Mouse (Mus musculus) stomach, postnatal 0 days (tissue): ENCODE data around the gene Evi2b. TPM values are rescaled to one million over a fixed set of nuclear protein-coding genes. Genes with fewer than 3 reads are reported as not detected.
A peak's percentile ranks its signal among the peaks of the same experiment; 100 is the strongest.

Experiments used
- ATAC-seq: fragments of 200-750 bp; cut with Nextera tagmentation; 2 replicates; pipeline ENCODE4 v1.8.0; 2017; ENCODE audit not compliant: low FRiP score, low TSS enrichment
- DNase-seq: peaks from one replicate; pipeline ENCODE4 v3.0.0-alpha.2; 2016; ENCODE audit warnings: low spot score
- H3K27ac ChIP-seq: fragments of 300-500 bp; sonication (generic); replicated peaks from 2 replicates; pipeline ENCODE4 v1.5.1; 2014; ENCODE audit warnings: mild to moderate bottlenecking, control low read depth
- H3K27me3 ChIP-seq: fragments of 300-500 bp; sonication (generic); 2 replicates; pipeline ENCODE4 v1.6.1; 2014; ENCODE audit warnings: low read length; ENCODE audit not compliant: control insufficient read depth, insufficient read depth
- H3K36me3 ChIP-seq: fragments of 300-500 bp; sonication (generic); 2 replicates; pipeline ENCODE4 v1.6.1; 2014; ENCODE audit warnings: low read length, mixed read lengths; ENCODE audit not compliant: control insufficient read depth, insufficient read depth
- H3K4me1 ChIP-seq: fragments of 300-500 bp; sonication (generic); replicated peaks from 2 replicates; pipeline ENCODE4 v1.6.1; 2014; ENCODE audit warnings: antibody characterized with exemption; ENCODE audit not compliant: control insufficient read depth, insufficient read depth
- H3K4me2 ChIP-seq: fragments of 300-500 bp; sonication (generic); replicated peaks from 2 replicates; pipeline ENCODE4 v1.6.1; 2014; ENCODE audit warnings: low read depth, mild to moderate bottlenecking, control low read depth, moderate library complexity
- H3K4me3 ChIP-seq: fragments of 300-500 bp; sonication (generic); 2 replicates; pipeline ENCODE4 v1.5.1; 2014; ENCODE audit warnings: low read depth, low read length, control low read depth
- H3K9ac ChIP-seq: fragments of 300-500 bp; sonication (generic); 2 replicates; pipeline ENCODE4 v1.6.1; 2014; ENCODE audit warnings: mild to moderate bottlenecking, low read length, control low read depth, mixed read lengths
- H3K9me3 ChIP-seq: fragments of 300-500 bp; sonication (generic); 2 replicates; pipeline ENCODE4 v1.6.1; 2016; ENCODE audit warnings: low read length; ENCODE audit not compliant: control insufficient read depth
- CTCF ChIP-seq: IDR thresholded peaks from 2 replicates; pipeline ENCODE4 v1.5.1; 2016; ENCODE audit warnings: antibody characterized with exemption, low read depth, mild to moderate bottlenecking, moderate library complexity
- EP300 ChIP-seq: optimal IDR thresholded peaks from 2 replicates; pipeline ENCODE3; 2016; ENCODE audit warnings: antibody characterized with exemption
- WGBS: fragments of 180-500 bp; shearing (Covaris S2); extraction: QIAGEN DNeasy Blood & Tissue Kit; methylation state at CpG from one replicate; pipeline ENCODE4 v1.1.7; 2014; 5-methylcytosine and 5-hydroxymethylcytosine counted together
- polyA plus RNA-seq: library from polyadenylated mRNA; unstranded; fragments of >200 nt; fragmentation: Nextera tagmentation; extraction: Ambion mirVana; gene quantifications from 2 replicates; pipeline ENCODE4 v1.2.1, GENCODE M21; 2015

Evi2b gene
- 0.27 and 0.53 TPM in 2 replicates for polyA plus RNA-seq

- DNase-seq (no peak), ATAC-seq (no peak)
- Histone ChIP-seq H3K9ac (no peak within 1 kb of the TSS), H3K9me3 (no peaks in the 10 kb centered on the region), H3K4me3 (no peak within 1 kb of the TSS), H3K36me3 (no peaks in the 10 kb centered on the region; the same call in 1 of the 2 replicates), H3K27me3 (no peaks in the 10 kb centered on the region), H3K4me1 (no peaks in the 10 kb centered on the region), H3K27ac (no peak within 1 kb of the TSS), H3K4me2 (no peak within 1 kb of the TSS)
- no peak for TF ChIP-seq EP300
- no peak for TF ChIP-seq CTCF
- 70% methylated on average over 10 of the region's 10 CpGs for WGBS
Measured at GRCm38 (mm10) chr11:79523560-79524309, at the start of gene Evi2b. Gene Evi2b (minus strand): TSS chr11:79523762.

GRCm38 (mm10) chr11:79570319-79570718 is 46.8 kb upstream of the Evi2b start:
- H3K27me3 ChIP-seq, result no peaks in the 10 kb centered on the region
- WGBS, result 94% methylated on average over 2 of the region's 2 CpGs
- no peak for ATAC-seq
- no peak for TF ChIP-seq CTCF
- H3K9me3 ChIP-seq, result no peaks in the 10 kb centered on the region
- H3K4me1 ChIP-seq, result no peaks in the 10 kb centered on the region
- no peak overlapping the region for H3K27ac ChIP-seq
- no peak overlapping the region for H3K9ac ChIP-seq
- H3K4me2 ChIP-seq, result no peak overlapping the region
- peaks cover 3% of the 10 kb centered on the region; the same call in 1 of the 2 replicates for H3K36me3 ChIP-seq
- H3K4me3 ChIP-seq, result no peak overlapping the region
- DNase-seq, result no peak

- Histone ChIP-seq H3K4me3 (no peak overlapping the region), H3K4me2 (no peak overlapping the region), H3K27ac (no peak overlapping the region), H3K27me3 (no peaks in the 10 kb centered on the region), H3K9ac (no peak overlapping the region), H3K9me3 (no peaks in the 10 kb centered on the region), H3K36me3 (peaks cover 6% of the 10 kb centered on the region; the same call in 1 of the 2 replicates), H3K4me1 (no peaks in the 10 kb centered on the region)
- ATAC-seq (peak; percentile 56; the same call in 1 of the 2 replicates), DNase-seq (peak; percentile 11)
- TF ChIP-seq EP300, result no peak
- WGBS, result 69% methylated on average over 11 of the region's 11 CpGs
Measured at GRCm38 (mm10) chr11:79568197-79568911, 44.8 kb upstream of the Evi2b start.

- ATAC-seq, result no peak
- 51% methylated on average over 1 of the region's 1 CpGs for WGBS
- Histone ChIP-seq H3K4me2 (no peak overlapping the region), H3K36me3 (peaks cover 9% of the 10 kb centered on the region; the same call in 1 of the 2 replicates), H3K4me3 (no peak overlapping the region), H3K9ac (no peak overlapping the region), H3K27me3 (no peaks in the 10 kb centered on the region), H3K4me1 (no peaks in the 10 kb centered on the region), H3K27ac (no peak overlapping the region), H3K9me3 (no peaks in the 10 kb centered on the region)
- TF ChIP-seq EP300 (no peak), CTCF (peak; percentile 24; the same call in 1 of the 2 replicates)
- DNase-seq, result no peak
Measured at GRCm38 (mm10) chr11:79566947-79567346, 43.4 kb upstream of the Evi2b start.

GRCm38 (mm10) chr11:79563493-79563892 is 39.9 kb upstream of the Evi2b start:
- Histone ChIP-seq H3K4me1 (no peaks in the 10 kb centered on the region), H3K27ac (no peak overlapping the region), H3K4me3 (no peak overlapping the region), H3K9ac (no peak overlapping the region), H3K36me3 (peaks cover 5% of the 10 kb centered on the region; the same call in 1 of the 2 replicates), H3K4me2 (no peak overlapping the region), H3K27me3 (no peaks in the 10 kb centered on the region), H3K9me3 (no peaks in the 10 kb centered on the region)
- TF ChIP-seq EP300 (no peak), CTCF (no peak)
- DNase-seq (no peak), ATAC-seq (no peak)
- 91% methylated on average over 7 of the region's 7 CpGs for WGBS

GRCm38 (mm10) chr11:79560536-79560935 is 37.0 kb upstream of the Evi2b start:
- Histone ChIP-seq H3K36me3 (peaks cover 8% of the 10 kb centered on the region; the same call in 1 of the 2 replicates), H3K9ac (no peak overlapping the region), H3K9me3 (no peaks in the 10 kb centered on the region), H3K27ac (no peak overlapping the region), H3K4me2 (no peak overlapping the region), H3K4me1 (no peaks in the 10 kb centered on the region), H3K27me3 (no peaks in the 10 kb centered on the region), H3K4me3 (no peak overlapping the region)
- DNase-seq, result no peak
- WGBS, result 81% methylated on average over 4 of the region's 4 CpGs
- TF ChIP-seq CTCF, result no peak
- no peak for ATAC-seq
